Mouse (Mus musculus): ENCODE measurements around the gene Mospd1. TPM values are rescaled to one million over a fixed set of nuclear protein-coding genes. Genes with fewer than 3 reads are reported as not detected.

The Mospd1 gene
- total RNA-seq (2021) (10 to 100 TPM; 32.0 to 41.9 TPM), polyA plus RNA-seq (2012; rRNA removed) (8.6 and 18.1 TPM in 2 replicates)
- long read RNA-seq, transcript Mospd1-202 (6 exons, 1,773 nt): major isoform, 46 of 53 reads
- long read RNA-seq, partial matches to known transcripts: 4 of 53 reads
- long read RNA-seq, other reads (novel, unspliced or antisense): 3 of 53 reads

DNA sequence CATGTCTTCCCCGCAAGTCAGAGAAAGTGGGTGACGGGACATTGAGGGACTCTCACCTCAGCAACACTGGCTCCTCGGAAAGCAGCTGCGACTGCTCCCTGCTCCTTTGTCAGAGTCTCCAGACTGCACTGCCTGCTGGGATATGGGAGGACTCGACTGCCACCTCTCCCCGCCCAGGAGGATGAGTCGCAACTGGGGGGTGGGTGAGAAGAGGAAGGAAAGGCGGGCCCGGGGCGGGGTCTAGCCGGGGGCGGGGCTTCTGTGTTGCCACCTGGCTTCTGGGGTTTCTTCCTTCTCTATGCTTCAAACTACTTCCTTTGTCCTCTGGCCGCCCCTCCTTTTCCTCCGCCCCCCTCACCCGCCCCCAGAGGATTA lies at the start of gene Mospd1:
Gene Mospd1, minus strand, starts transcription at position 137 of the 375 bp plus-strand sequence.
- H3K9ac ChIP-seq (ENCODE audit: low read depth, low read length): peak within 1 kb of the TSS; percentile 93
- 16% methylated on average over 9 of the region's 15 CpGs for WGBS
- intact Hi-C loops (cut with DNase I): no loop called here

DNA sequence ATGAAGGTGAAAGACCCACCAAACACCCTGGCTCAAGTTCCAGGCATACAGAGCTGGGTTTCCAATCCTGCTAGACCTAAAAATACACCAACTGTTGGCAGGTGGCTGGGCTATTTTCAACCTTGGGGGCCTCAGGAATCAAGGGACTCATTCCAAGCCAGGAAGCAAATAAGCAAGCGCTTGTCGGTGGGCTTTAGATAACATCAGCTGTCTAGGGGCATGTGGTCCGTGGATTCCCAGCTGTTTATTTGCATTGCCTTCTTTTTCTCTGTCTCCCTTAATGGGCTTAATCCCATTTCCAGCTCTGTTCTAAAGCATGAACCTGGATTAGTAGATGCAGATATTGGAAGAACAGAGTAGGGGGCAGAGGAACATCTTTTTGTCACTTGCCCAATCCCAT lies 16.1 kb upstream of the Mospd1 start:
- Histone ChIP-seq H3K9ac (ENCODE audit: low read depth, low read length) (no peak overlapping the region), H3K27me3 (ENCODE audit: control insufficient read depth, insufficient read depth, low read length) (no peaks in the 10 kb centered on the region), H3K4me1 (ENCODE audit: control insufficient read depth, insufficient read depth, low read length) (no peaks in the 10 kb centered on the region), H3K79me2 (replicated peaks; ENCODE audit: control insufficient read depth, insufficient read depth, low read length) (no peaks in the 10 kb centered on the region), H3K36me3 (ENCODE audit: control insufficient read depth, insufficient read depth, low read length) (no peaks in the 10 kb centered on the region), H3K27ac (peak overlapping the region; percentile 36; the same call in 1 of the 2 replicates), H3K4me3 (no peak overlapping the region)
- DNase-seq: peak in 1 of 2 experiments; percentile 10
- TF ChIP-seq EP300 (IDR thresholded peaks at IDR 0.05; ENCODE audit: insufficient read depth, low read depth, low read length): no peak
- no peak for TF ChIP-seq POLR2A (IDR thresholded peaks at IDR 0.05; ENCODE audit: insufficient read depth, low read depth, low read length)
- no peak for TF ChIP-seq CTCF (IDR thresholded peaks at IDR 0.05)
- intact Hi-C loops (cut with DNase I): no loop called here
- 44% methylated on average over 3 of the region's 3 CpGs for WGBS

More for the DNA sequence above, at the start of gene Mospd1:
- DNase-seq: peak; percentile 90 to 91
- peak within 1 kb of the TSS; percentile 93 for H3K27ac ChIP-seq
- H3K36me3 ChIP-seq (ENCODE audit: control insufficient read depth, insufficient read depth, low read length): peaks cover 3% of the 10 kb centered on the region
- no peaks in the 10 kb centered on the region; the same call in 1 of the 2 replicates for H3K79me2 ChIP-seq (replicated peaks; ENCODE audit: control insufficient read depth, insufficient read depth, low read length)
- no peaks in the 10 kb centered on the region for H3K27me3 ChIP-seq (ENCODE audit: control insufficient read depth, insufficient read depth, low read length)
- peak; percentile 98 for TF ChIP-seq POLR2A (IDR thresholded peaks at IDR 0.05; ENCODE audit: insufficient read depth, low read depth, low read length)
- TF ChIP-seq EP300 (IDR thresholded peaks at IDR 0.05; ENCODE audit: insufficient read depth, low read depth, low read length): peak; percentile 57; the same call in 1 of the 2 replicates
- no peak for TF ChIP-seq CTCF (IDR thresholded peaks at IDR 0.05)
- H3K4me1 ChIP-seq (ENCODE audit: control insufficient read depth, insufficient read depth, low read length): no peaks in the 10 kb centered on the region; the same call in 1 of the 2 replicates
- peak within 1 kb of the TSS; percentile 73 for H3K4me3 ChIP-seq

DNA sequence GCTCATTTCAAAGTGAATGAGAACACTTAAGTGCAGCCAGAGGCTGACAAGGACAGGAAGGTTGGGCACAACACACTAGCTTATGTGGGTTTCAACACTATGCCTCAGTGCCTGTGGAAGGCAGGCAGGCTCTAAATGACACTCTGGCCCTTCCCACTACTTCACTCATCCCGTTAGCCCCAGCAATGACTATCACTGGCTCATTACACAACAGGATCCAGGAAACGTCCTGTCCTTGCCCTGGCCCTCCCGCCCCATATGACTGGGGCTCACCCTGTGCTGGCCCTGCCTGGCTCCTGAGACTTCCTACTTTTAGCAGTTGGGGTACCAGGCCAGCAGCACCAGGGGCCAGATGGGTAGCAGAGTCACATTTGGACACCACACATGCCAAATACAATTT lies 12.8 kb upstream of the Mospd1 start:
- Histone ChIP-seq H3K4me1 (ENCODE audit: control insufficient read depth, insufficient read depth, low read length) (no peaks in the 10 kb centered on the region), H3K4me3 (no peak overlapping the region), H3K36me3 (ENCODE audit: control insufficient read depth, insufficient read depth, low read length) (no peaks in the 10 kb centered on the region), H3K79me2 (replicated peaks; ENCODE audit: control insufficient read depth, insufficient read depth, low read length) (no peaks in the 10 kb centered on the region), H3K27me3 (ENCODE audit: control insufficient read depth, insufficient read depth, low read length) (no peaks in the 10 kb centered on the region), H3K27ac (no peak overlapping the region), H3K9ac (ENCODE audit: low read depth, low read length) (no peak overlapping the region)
- TF ChIP-seq POLR2A (IDR thresholded peaks at IDR 0.05; ENCODE audit: insufficient read depth, low read depth, low read length) (no peak), EP300 (IDR thresholded peaks at IDR 0.05; ENCODE audit: insufficient read depth, low read depth, low read length) (no peak), CTCF (IDR thresholded peaks at IDR 0.05) (no peak)
- 25% methylated on average over 3 of the region's 3 CpGs for WGBS
- peak; percentile 19 to 29 for DNase-seq
- intact Hi-C loops (cut with DNase I): no loop called here

DNA sequence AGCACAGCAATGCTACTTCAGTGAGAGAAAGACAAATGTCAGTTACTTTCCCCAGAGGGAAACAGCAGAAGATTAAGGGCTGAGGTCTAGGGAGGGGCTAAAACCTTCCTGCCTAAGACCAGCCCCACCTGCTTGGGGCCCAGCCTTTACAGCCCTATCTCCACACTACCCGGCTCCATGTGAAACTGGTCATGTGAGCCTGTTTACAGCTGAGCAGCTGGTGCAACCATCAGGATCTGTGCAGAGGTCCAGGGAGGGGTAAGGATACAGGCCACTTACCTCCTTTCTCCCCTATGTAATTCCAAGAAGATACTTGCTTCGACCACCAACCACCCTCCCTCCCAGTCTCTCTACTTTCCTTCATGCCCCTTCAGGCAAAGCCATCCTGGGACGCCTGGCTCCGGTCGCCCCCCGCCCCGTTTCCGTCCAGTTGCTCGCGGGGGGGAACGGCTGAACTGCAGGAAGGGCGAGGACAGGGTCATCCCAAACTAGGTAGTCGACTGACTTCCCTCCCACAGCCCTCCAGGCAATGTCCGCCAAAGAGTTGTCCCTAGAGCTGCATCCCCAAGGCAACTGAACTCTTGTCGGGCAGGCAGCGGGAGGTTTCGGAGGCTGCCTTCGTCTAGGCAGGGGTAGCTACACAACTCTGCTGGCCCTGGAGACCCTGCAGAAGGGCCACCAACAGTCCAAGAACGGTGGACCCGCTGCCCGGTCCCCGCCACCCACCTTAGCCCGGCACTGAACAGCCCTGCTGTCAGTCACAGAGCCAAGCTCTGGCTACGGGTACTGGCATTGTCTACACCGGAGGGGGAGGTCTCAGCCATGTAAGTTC lies 552 bp downstream of the Mospd1 start:
- DNase-seq: peak; percentile 44 to 56
- Histone ChIP-seq H3K4me1 (ENCODE audit: control insufficient read depth, insufficient read depth, low read length) (no peaks in the 10 kb centered on the region; the same call in 1 of the 2 replicates), H3K4me3 (peak overlapping the region; percentile 73), H3K27ac (peak overlapping the region; percentile 93), H3K79me2 (replicated peaks; ENCODE audit: control insufficient read depth, insufficient read depth, low read length) (no peaks in the 10 kb centered on the region; the same call in 1 of the 2 replicates), H3K9ac (ENCODE audit: low read depth, low read length) (peak overlapping the region; percentile 93), H3K36me3 (ENCODE audit: control insufficient read depth, insufficient read depth, low read length) (peaks cover 3% of the 10 kb centered on the region), H3K27me3 (ENCODE audit: control insufficient read depth, insufficient read depth, low read length) (no peaks in the 10 kb centered on the region)
- 18% methylated on average over 25 of the region's 25 CpGs for WGBS
- intact Hi-C loops (cut with DNase I): loop anchor here (5.0 kb wide), 1 partner anchor 97 kb away; the partner anchor contains the start of gene Fam122c
- no peak for TF ChIP-seq CTCF (IDR thresholded peaks at IDR 0.05)
- TF ChIP-seq POLR2A (IDR thresholded peaks at IDR 0.05; ENCODE audit: insufficient read depth, low read depth, low read length): no peak
- no peak for TF ChIP-seq EP300 (IDR thresholded peaks at IDR 0.05; ENCODE audit: insufficient read depth, low read depth, low read length)

DNA sequence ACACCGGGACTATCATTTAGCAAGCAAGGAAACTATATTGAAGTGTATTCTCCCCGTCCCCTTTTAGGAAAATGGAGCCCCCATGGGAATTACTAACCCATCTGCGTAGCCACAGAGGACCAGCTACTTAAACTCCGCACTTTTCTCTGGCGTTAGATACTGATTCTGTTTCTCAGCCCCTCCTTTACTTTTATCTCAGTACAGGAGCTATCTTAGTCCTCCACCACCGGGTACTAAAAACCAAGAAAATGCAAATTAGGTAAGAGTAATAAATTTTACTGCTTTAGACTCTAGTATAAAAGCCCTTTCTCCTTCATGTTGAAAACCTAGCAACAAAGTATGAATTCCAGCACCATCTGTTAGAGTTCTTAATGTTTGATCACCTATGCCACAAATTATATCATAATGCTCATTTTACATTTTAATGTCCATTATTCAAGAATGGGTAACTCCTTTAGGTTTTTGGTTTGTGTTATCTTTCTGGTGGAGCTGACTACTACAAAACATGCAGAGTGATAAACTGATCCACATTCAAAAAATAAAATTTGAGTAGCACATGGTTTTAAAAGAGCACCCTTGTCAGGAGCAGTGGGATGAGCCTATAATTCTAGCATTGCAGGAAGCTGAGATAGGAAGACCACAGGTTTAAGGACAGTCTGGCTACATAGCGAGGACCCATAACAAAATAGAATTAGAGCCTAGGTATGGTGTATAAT lies 5.5 kb downstream of the Mospd1 start:
- Histone ChIP-seq H3K27ac (no peak overlapping the region), H3K4me3 (no peak overlapping the region), H3K27me3 (ENCODE audit: control insufficient read depth, insufficient read depth, low read length) (no peaks in the 10 kb centered on the region), H3K36me3 (ENCODE audit: control insufficient read depth, insufficient read depth, low read length) (peaks cover 3% of the 10 kb centered on the region), H3K9ac (ENCODE audit: low read depth, low read length) (no peak overlapping the region), H3K79me2 (replicated peaks; ENCODE audit: control insufficient read depth, insufficient read depth, low read length) (no peaks in the 10 kb centered on the region; the same call in 1 of the 2 replicates), H3K4me1 (ENCODE audit: control insufficient read depth, insufficient read depth, low read length) (no peaks in the 10 kb centered on the region; the same call in 1 of the 2 replicates)
- TF ChIP-seq POLR2A (IDR thresholded peaks at IDR 0.05; ENCODE audit: insufficient read depth, low read depth, low read length) (no peak), CTCF (IDR thresholded peaks at IDR 0.05) (no peak), EP300 (IDR thresholded peaks at IDR 0.05; ENCODE audit: insufficient read depth, low read depth, low read length) (no peak)
- 66% methylated on average over 7 of the region's 7 CpGs for WGBS
- DNase-seq: no peak
- intact Hi-C loops (cut with DNase I): loop anchor here (5.0 kb wide), 1 partner anchor 93 kb away; the partner anchor contains the start of gene Fam122c
